8 mouse cellular contexts compared by ENCODE assay signal in genomic region chr9:64281781-64282178, GRCm38 (mm10). TPM values are rescaled to one million over a fixed set of nuclear protein-coding genes. Genes with fewer than 3 reads are reported as not detected.
A peak's percentile ranks its signal among the peaks of the same experiment; 100 is the strongest.
DNase-seq lines count a peak whose midpoint lies in the region; ATAC-seq and TF ChIP-seq lines count a peak whose summit lies in the region.

No protein-coding gene starts in this region.

- no peak for TF ChIP-seq CTCF in G1E (IDR thresholded peaks at IDR 0.05; ENCODE audit: low read depth, low read length)

- peak overlapping the region; percentile 68 to 74 for H3K4me3 ChIP-seq in heart, embryonic 14.5 days (ENCODE audit: control insufficient read depth in 1 of 2, insufficient read depth in 1 of 2, low read depth in 1 of 2, low read length in 2 of 2)
- peak overlapping the region; percentile 98 for H3K4me3 ChIP-seq in G1E (ENCODE audit: low read depth, low read length)
- H3K4me3 ChIP-seq in hindbrain, embryonic 10.5 days: peak overlapping the region; percentile 92
- peak overlapping the region; percentile 72 for H3K4me3 ChIP-seq in midbrain, embryonic 12.5 days

- peak; percentile 87 for ATAC-seq in heart, embryonic 14.5 days (ENCODE audit: insufficient number of reproducible peaks, insufficient read depth, low FRiP score, low read depth)
- no peak for ATAC-seq in G1E (ENCODE audit: extremely low read depth, insufficient number of reproducible peaks, low FRiP score, poor library complexity, severe bottlenecking)
- ATAC-seq in midbrain, embryonic 12.5 days (ENCODE audit: low FRiP score, low read depth): peak; percentile 87

- peak overlapping the region; percentile 72 for H3K4me2 ChIP-seq in heart, embryonic 14.5 days (ENCODE audit: low read length)
- peak overlapping the region; percentile 69 for H3K4me2 ChIP-seq in midbrain, embryonic 12.5 days (replicated peaks)

- H3K27ac ChIP-seq in heart, embryonic 14.5 days (replicated peaks in 1 of 2; ENCODE audit: control insufficient read depth in 1 of 2, insufficient read depth in 1 of 2, low read depth in 2 of 2, low read length in 2 of 2): peak overlapping the region; percentile 84 to 85
- H3K27ac ChIP-seq in hindbrain, embryonic 10.5 days: peak overlapping the region; percentile 99
- H3K27ac ChIP-seq in midbrain, embryonic 12.5 days (replicated peaks): peak overlapping the region; percentile 81

- DNase-seq in heart, adult 18-20 months: no peak
- DNase-seq in G1E (ENCODE audit: low spot score): no peak
- DNase-seq in hindbrain, embryonic 10.5 days (ENCODE audit: low spot score): no peak
- no peak for DNase-seq in cerebellum, postnatal 10 days
- no peak for DNase-seq in adrenal gland, postnatal 36 days
- DNase-seq in adrenal gland, postnatal 10 days: no peak

- H3K9me3 ChIP-seq in heart, embryonic 14.5 days (ENCODE audit: control insufficient read depth, low read length): no peaks in the 10 kb centered on the region
- H3K9me3 ChIP-seq in G1E (replicated peaks): no peaks in the 10 kb centered on the region
- H3K9me3 ChIP-seq in hindbrain, embryonic 10.5 days: no peaks in the 10 kb centered on the region
- H3K9me3 ChIP-seq in midbrain, embryonic 12.5 days: no peaks in the 10 kb centered on the region

- H3K4me1 ChIP-seq in heart, embryonic 14.5 days (ENCODE audit: control insufficient read depth in 2 of 2, insufficient read depth in 2 of 2, low read length in 2 of 2): peaks cover 3 to 10% of the 10 kb centered on the region in 2 experiments; a peak in 3 of 4 replicates
- peaks cover 21% of the 10 kb centered on the region for H3K4me1 ChIP-seq in G1E (ENCODE audit: insufficient read depth, low read depth, low read length)
- H3K4me1 ChIP-seq in hindbrain, embryonic 10.5 days (replicated peaks): peaks cover 11% of the 10 kb centered on the region
- H3K4me1 ChIP-seq in midbrain, embryonic 12.5 days: peaks cover 10% of the 10 kb centered on the region

- peak overlapping the region; percentile 89 for H3K9ac ChIP-seq in heart, embryonic 14.5 days (ENCODE audit: low read length)
- H3K9ac ChIP-seq in midbrain, embryonic 12.5 days (replicated peaks): peak overlapping the region; percentile 88

- no peaks in the 10 kb centered on the region for H3K27me3 ChIP-seq in heart, embryonic 14.5 days (ENCODE audit: control insufficient read depth, insufficient read depth, low read length)
- no peaks in the 10 kb centered on the region for H3K27me3 ChIP-seq in G1E (ENCODE audit: insufficient read depth, low read length)
- no peaks in the 10 kb centered on the region for H3K27me3 ChIP-seq in hindbrain, embryonic 10.5 days (ENCODE audit: insufficient read depth, poor library complexity, severe bottlenecking)
- H3K27me3 ChIP-seq in midbrain, embryonic 12.5 days: no peaks in the 10 kb centered on the region

- peaks cover 4% of the 10 kb centered on the region; the same call in 1 of the 2 replicates for H3K36me3 ChIP-seq in heart, embryonic 14.5 days (ENCODE audit: control insufficient read depth, insufficient read depth, low read length)
- peaks cover 20% of the 10 kb centered on the region for H3K36me3 ChIP-seq in G1E (replicated peaks)
- H3K36me3 ChIP-seq in hindbrain, embryonic 10.5 days: peaks cover 15% of the 10 kb centered on the region
- H3K36me3 ChIP-seq in midbrain, embryonic 12.5 days: no peaks in the 10 kb centered on the region

- 0% methylated on average over 24 of the region's 24 CpGs for WGBS in heart, embryonic 14.5 days
- under 1% methylated on average over 24 of the region's 24 CpGs for WGBS in hindbrain, embryonic 10.5 days
- WGBS in midbrain, embryonic 12.5 days: 0% methylated on average over 24 of the region's 24 CpGs

RNA-seq across cellular contexts. Expression of gene Tipin, which starts 0.4 kb away (rescaled TPM):
- polyA plus RNA-seq in heart, embryonic 14.5 days (2014; fragmentation: Nextera tagmentation; extraction: Ambion mirVana): 117 and 119 TPM in 2 replicates
- total RNA-seq in heart, adult 18-20 months (2021): 10 to 100 TPM in 1 of 2 experiments, 1 to 10 TPM in 1; 9.6 to 12.3 TPM
- total RNA-seq in G1E (2014; fragmentation: Nextera tagmentation) (129 and 130 TPM in 2 replicates), G1E (2017) (344 and 355 TPM in 2 replicates)
- polyA plus RNA-seq in G1E (2012): 6.7 and 8.0 TPM in 2 replicates
- polyA plus RNA-seq in hindbrain, embryonic 10.5 days (2016; fragmentation: Nextera tagmentation; extraction: Ambion mirVana): 246 and 275 TPM in 2 replicates
- 202 and 203 TPM in 2 replicates for polyA plus RNA-seq in midbrain, embryonic 12.5 days (2016; fragmentation: Nextera tagmentation; extraction: Ambion mirVana)
- total RNA-seq in adrenal gland, postnatal 36 days (2021): 10 to 100 TPM; 15.9 to 20.6 TPM
- total RNA-seq in adrenal gland, postnatal 10 days (2021): 10 to 100 TPM; 34.1 to 50.3 TPM

RNA-seq across cellular contexts. Expression of gene Map2k1, which starts 28.3 kb away (rescaled TPM):
- polyA plus RNA-seq in heart, embryonic 14.5 days (2014; fragmentation: Nextera tagmentation; extraction: Ambion mirVana): 89.2 and 92.4 TPM in 2 replicates
- total RNA-seq in heart, adult 18-20 months (2021): 10 to 100 TPM; 50.1 to 51.8 TPM
- total RNA-seq in G1E (2014; fragmentation: Nextera tagmentation): 34.7 and 43.3 TPM in 2 replicates
- 106 and 121 TPM in 2 replicates for total RNA-seq in G1E (2017)
- polyA plus RNA-seq in G1E (2012): 25.8 and 40.0 TPM in 2 replicates
- polyA plus RNA-seq in hindbrain, embryonic 10.5 days (2016; fragmentation: Nextera tagmentation; extraction: Ambion mirVana): 75.3 and 104 TPM in 2 replicates
- 62.1 and 63.7 TPM in 2 replicates for polyA plus RNA-seq in midbrain, embryonic 12.5 days (2016; fragmentation: Nextera tagmentation; extraction: Ambion mirVana)
- 10 to 100 TPM; 80.4 to 91.1 TPM for total RNA-seq in adrenal gland, postnatal 36 days (2021)
- 10 to 100 TPM; 54.7 to 55.1 TPM for total RNA-seq in adrenal gland, postnatal 10 days (2021)

RNA-seq across cellular contexts. Expression of gene Uchl4, which starts 46.8 kb away (rescaled TPM):
- polyA plus RNA-seq in heart, embryonic 14.5 days (2014; fragmentation: Nextera tagmentation; extraction: Ambion mirVana): 1.8 and 2.8 TPM in 2 replicates
- 1 to 10 TPM; 3.0 to 3.5 TPM for total RNA-seq in heart, adult 18-20 months (2021)
- 0.75 and 1.2 TPM in 2 replicates for total RNA-seq in G1E (2014; fragmentation: Nextera tagmentation)
- total RNA-seq in G1E (2017): 2.0 and 2.6 TPM in 2 replicates
- not detected in 2 replicates for polyA plus RNA-seq in G1E (2012)
- 3.5 and 4.1 TPM in 2 replicates for polyA plus RNA-seq in hindbrain, embryonic 10.5 days (2016; fragmentation: Nextera tagmentation; extraction: Ambion mirVana)
- 2.3 and 2.6 TPM in 2 replicates for polyA plus RNA-seq in midbrain, embryonic 12.5 days (2016; fragmentation: Nextera tagmentation; extraction: Ambion mirVana)
- 1 to 10 TPM; 2.5 to 2.7 TPM for total RNA-seq in adrenal gland, postnatal 36 days (2021)
- 1 to 10 TPM; 1.9 to 3.1 TPM for total RNA-seq in adrenal gland, postnatal 10 days (2021)

RNA-seq across cellular contexts. Expression of gene Dis3l, which starts 59.3 kb away (rescaled TPM):
- 19.3 and 20.1 TPM in 2 replicates for polyA plus RNA-seq in heart, embryonic 14.5 days (2014; fragmentation: Nextera tagmentation; extraction: Ambion mirVana)
- 10 to 100 TPM; 25.0 to 30.6 TPM for total RNA-seq in heart, adult 18-20 months (2021)
- total RNA-seq in G1E (2014; fragmentation: Nextera tagmentation) (16.9 and 18.9 TPM in 2 replicates), G1E (2017) (20.7 and 22.4 TPM in 2 replicates)
- 4.2 and 5.6 TPM in 2 replicates for polyA plus RNA-seq in G1E (2012)
- 20.6 and 22.0 TPM in 2 replicates for polyA plus RNA-seq in hindbrain, embryonic 10.5 days (2016; fragmentation: Nextera tagmentation; extraction: Ambion mirVana)
- polyA plus RNA-seq in midbrain, embryonic 12.5 days (2016; fragmentation: Nextera tagmentation; extraction: Ambion mirVana): 23.8 and 24.0 TPM in 2 replicates
- 10 to 100 TPM; 20.9 to 21.5 TPM for total RNA-seq in adrenal gland, postnatal 36 days (2021)
- 10 to 100 TPM; 17.3 to 17.4 TPM for total RNA-seq in adrenal gland, postnatal 10 days (2021)
